Mouse (Mus musculus) cerebellum, adult 2 months (tissue): ENCODE measurements around the gene 1700122O11Rik. TPM values are rescaled to one million over a fixed set of nuclear protein-coding genes. Genes with fewer than 3 reads are reported as not detected.

ENCODE experiments used
- DNase-seq, 2 experiments: peaks; one replicate each; pipeline ENCODE4 v3.0.0; 2021
- H3K27ac ChIP-seq: fragments of 200-500 bp; 2 replicates; pipeline ENCODE4 v1.5.1; 2012; ENCODE audit warnings: low read length, control low read depth, inconsistent platforms; ENCODE audit not compliant: insufficient read depth
- H3K27me3 ChIP-seq: fragments of 200-500 bp; 2 replicates; pipeline ENCODE4 v1.6.1; 2012; ENCODE audit warnings: inconsistent platforms, mild to moderate bottlenecking, low read length, moderate library complexity; ENCODE audit not compliant: control insufficient read depth, insufficient read depth
- H3K4me1 ChIP-seq: fragments of 200-500 bp; 2 replicates; pipeline ENCODE4 v1.6.1; 2011; ENCODE audit warnings: low read length; ENCODE audit not compliant: control insufficient read depth, insufficient read depth
- H3K4me3 ChIP-seq: fragments of 200-500 bp; replicated peaks from 2 replicates; pipeline ENCODE3; 2011; ENCODE audit warnings: mild to moderate bottlenecking, low read depth, low read length, control low read depth; ENCODE audit not compliant: insufficient read depth
- CTCF ChIP-seq: fragments of 200-500 bp; IDR thresholded peaks from 2 replicates; pipeline ENCODE4 v1.5.1; 2011; ENCODE audit warnings: low read depth, mild to moderate bottlenecking, control low read depth, low read length, moderate library complexity, borderline replicate concordance; ENCODE audit not compliant: insufficient read depth
- POLR2A ChIP-seq: fragments of 200-500 bp; IDR thresholded peaks from 2 replicates; pipeline ENCODE4 v1.6.1; 2011; ENCODE audit warnings: low read length, control low read depth, borderline replicate concordance; ENCODE audit not compliant: insufficient read depth
- WGBS: fragments of 180-500 bp; shearing (Covaris S2); methylation state at CpG from one replicate; pipeline ENCODE4 v1.1.7; 2018; 5-methylcytosine and 5-hydroxymethylcytosine counted together
- polyA plus RNA-seq: library from polyadenylated mRNA; depleted of rRNA; stranded (reverse); fragments of >200 nt; gene quantifications from 2 replicates; pipeline ENCODE4 v1.2.3, GENCODE M21; 2012

1700122O11Rik gene
- polyA plus RNA-seq, 1 experiment, result not detected

DNA sequence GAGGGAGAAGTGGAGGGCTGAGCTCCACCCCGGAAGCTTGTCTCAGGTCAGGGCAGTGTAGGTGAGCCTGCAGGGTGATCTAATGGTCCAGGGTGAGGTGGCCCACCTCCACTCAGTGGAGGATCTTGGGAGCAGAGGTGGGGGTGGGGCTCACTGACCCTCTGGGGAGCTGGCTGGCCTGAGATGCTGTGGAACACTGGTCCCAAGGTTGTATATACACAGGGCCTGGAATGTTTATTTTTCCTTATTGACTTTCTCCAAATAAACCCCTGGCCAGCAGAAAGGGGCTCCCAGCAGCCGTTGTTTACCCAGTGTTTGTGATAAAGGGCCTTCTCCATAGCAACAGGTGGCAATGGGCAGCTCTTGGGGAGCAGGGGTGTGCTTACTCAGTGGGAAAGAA lies 18.5 kb downstream of the 1700122O11Rik start:
- Histone ChIP-seq H3K4me3 (no peak overlapping the region), H3K4me1 (no peaks in the 10 kb centered on the region), H3K27me3 (no peaks in the 10 kb centered on the region), H3K27ac (no peak overlapping the region)
- TF ChIP-seq CTCF, result no peak
- no peak for TF ChIP-seq POLR2A
- no peak for DNase-seq
- 41% methylated on average over 2 of the region's 2 CpGs for WGBS

DNA sequence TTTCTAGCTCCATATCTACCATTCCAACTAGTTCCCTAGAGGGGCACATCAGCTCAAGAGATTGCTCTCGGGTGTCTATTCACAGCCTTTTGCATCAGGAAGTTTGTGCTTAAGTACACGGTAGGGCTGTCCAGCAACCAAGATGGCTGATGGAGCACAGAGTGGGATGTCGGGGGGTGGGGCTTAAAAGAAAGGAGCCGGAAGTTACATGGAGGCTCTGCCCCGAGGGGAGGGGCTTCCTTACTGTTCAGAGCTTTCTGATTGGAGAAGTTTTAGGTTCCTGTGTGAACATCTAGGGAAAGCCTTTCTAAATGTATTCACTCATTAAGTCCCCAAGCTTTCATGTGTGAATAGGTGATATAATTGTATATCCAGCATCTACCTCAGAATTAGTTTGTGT lies 21.5 kb downstream of the 1700122O11Rik start:
- no peaks in the 10 kb centered on the region for H3K4me1 ChIP-seq
- H3K4me3 ChIP-seq, result no peak overlapping the region
- WGBS, result 77% methylated on average over 5 of the region's 5 CpGs
- TF ChIP-seq CTCF (no peak), POLR2A (no peak)
- no peak overlapping the region for H3K27ac ChIP-seq
- no peaks in the 10 kb centered on the region for H3K27me3 ChIP-seq
- DNase-seq, result no peak

- H3K27me3 ChIP-seq, result no peaks in the 10 kb centered on the region
- no peaks in the 10 kb centered on the region for H3K4me1 ChIP-seq
- no peak for TF ChIP-seq CTCF
- TF ChIP-seq POLR2A, result no peak
- DNase-seq, result no peak
- WGBS, result 25% methylated on average over 10 of the region's 10 CpGs
- H3K4me3 ChIP-seq, result no peak overlapping the region
- H3K27ac ChIP-seq, result no peak overlapping the region
Measured at GRCm38 (mm10) chr17:48012561-48012960, 25.5 kb downstream of the 1700122O11Rik start.

DNA sequence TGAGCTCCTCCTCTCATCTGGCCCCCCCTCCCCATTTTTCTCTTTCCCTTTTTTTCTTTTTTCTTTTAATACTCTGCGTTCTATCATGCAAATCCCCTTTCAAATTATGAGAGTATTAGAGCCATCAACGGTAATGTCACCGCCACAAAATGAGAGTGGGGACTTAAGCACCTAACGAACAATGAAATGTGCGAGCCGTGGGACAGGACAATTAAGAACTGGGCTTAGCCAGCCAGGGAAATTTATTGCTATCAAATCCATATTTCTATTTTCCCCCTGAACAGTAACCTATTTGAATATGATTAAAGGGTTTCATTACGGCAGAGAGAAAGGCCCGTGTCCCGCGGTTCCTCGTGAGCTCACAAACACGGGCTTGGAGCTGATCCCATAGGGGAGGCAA lies 27.0 kb downstream of the 1700122O11Rik start:
- no peak overlapping the region for H3K4me3 ChIP-seq
- H3K27me3 ChIP-seq, result no peaks in the 10 kb centered on the region
- no peak overlapping the region for H3K27ac ChIP-seq
- no peaks in the 10 kb centered on the region for H3K4me1 ChIP-seq
- TF ChIP-seq POLR2A (no peak), CTCF (no peak)
- DNase-seq, result no peak
- 86% methylated on average over 12 of the region's 12 CpGs for WGBS

DNA sequence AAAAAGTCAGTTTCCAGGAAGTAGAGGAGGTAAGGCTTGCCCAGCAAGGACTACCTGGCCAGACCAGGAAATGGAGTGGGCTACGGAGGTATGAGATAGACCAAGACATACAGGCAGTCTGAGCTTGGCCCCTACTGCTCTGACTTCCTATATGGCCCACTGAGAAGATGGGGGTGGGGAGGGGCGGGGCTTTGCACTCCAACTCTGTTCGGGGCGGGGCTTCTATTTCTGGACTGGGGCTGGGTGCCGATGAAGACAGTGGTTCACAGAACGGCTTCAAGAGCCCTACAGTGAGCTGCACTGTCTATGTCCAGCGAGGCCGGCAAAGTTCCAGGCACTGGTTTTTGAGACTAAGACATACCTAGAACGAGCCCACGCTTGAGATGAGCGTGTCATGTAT lies 27.8 kb downstream of the 1700122O11Rik start:
- Histone ChIP-seq H3K4me3 (no peak overlapping the region), H3K4me1 (no peaks in the 10 kb centered on the region), H3K27ac (no peak overlapping the region), H3K27me3 (no peaks in the 10 kb centered on the region)
- WGBS, result 76% methylated on average over 11 of the region's 11 CpGs
- no peak for TF ChIP-seq CTCF
- no peak for TF ChIP-seq POLR2A
- no peak for DNase-seq

- WGBS, result 73% methylated on average over 4 of the region's 4 CpGs
- TF ChIP-seq POLR2A (no peak), CTCF (no peak)
Measured at GRCm38 (mm10) chr17:48005816-48006215, 32.3 kb downstream of the 1700122O11Rik start.

DNA sequence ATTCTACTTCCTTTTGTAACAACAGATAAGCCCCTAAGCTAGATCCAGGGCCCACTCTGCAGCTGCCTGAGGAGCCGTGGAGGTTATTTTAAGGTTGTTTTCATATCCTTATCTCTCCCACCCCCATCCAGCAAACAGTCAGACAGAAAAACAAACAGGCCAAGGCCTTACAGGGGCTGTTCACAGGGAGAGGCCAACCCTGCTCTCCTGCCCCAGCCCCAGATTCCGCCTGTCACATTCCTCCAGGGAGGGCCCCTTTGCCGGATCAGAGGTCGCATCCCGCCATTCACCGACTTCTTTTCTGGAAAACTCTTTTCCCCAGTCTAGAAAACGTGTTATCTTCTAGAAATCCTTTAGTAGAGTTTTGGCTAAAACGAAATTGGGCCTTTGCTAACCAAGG lies 33.0 kb downstream of the 1700122O11Rik start:
- Histone ChIP-seq H3K27ac (no peak overlapping the region), H3K4me1 (no peaks in the 10 kb centered on the region), H3K4me3 (no peak overlapping the region), H3K27me3 (no peaks in the 10 kb centered on the region)
- WGBS, result 61% methylated on average over 8 of the region's 8 CpGs
- no peak for TF ChIP-seq POLR2A
- no peak for TF ChIP-seq CTCF
- DNase-seq, result no peak

More at GRCm38 (mm10) chr17:48005816-48006215, 32.3 kb downstream of the 1700122O11Rik start:
- Histone ChIP-seq H3K4me1 (no peaks in the 10 kb centered on the region), H3K27ac (no peak overlapping the region), H3K4me3 (no peak overlapping the region), H3K27me3 (no peaks in the 10 kb centered on the region)
- DNase-seq, result no peak

GRCm38 (mm10) chr17:48004619-48005018 lies 33.5 kb downstream of the 1700122O11Rik start:
- 73% methylated on average over 9 of the region's 9 CpGs for WGBS
- TF ChIP-seq POLR2A (no peak), CTCF (no peak)

More at GRCm38 (mm10) chr17:48004619-48005018, 33.5 kb downstream of the 1700122O11Rik start:
- Histone ChIP-seq H3K27me3 (no peaks in the 10 kb centered on the region), H3K27ac (no peak overlapping the region), H3K4me3 (no peak overlapping the region), H3K4me1 (no peaks in the 10 kb centered on the region)
- no peak for DNase-seq
